8 mouse cellular contexts compared by ENCODE assay signal in genomic region chr19:5459896-5460295, GRCm38 (mm10). TPM values are rescaled to one million over a fixed set of nuclear protein-coding genes. Genes with fewer than 3 reads are reported as not detected.
DNase-seq lines count a peak whose midpoint lies in the region; ATAC-seq and TF ChIP-seq lines count a peak whose summit lies in the region.

No protein-coding gene starts in this region.

- DNase-seq in 3T3-L1 (ENCODE audit: low read depth, low spot score) = peak; percentile 43
- DNase-seq in liver, embryonic 14.5 days (ENCODE audit: low read depth in 3 of 3, low spot score in 3 of 3) = no peak
- no peak for DNase-seq in ovary, postnatal 10 days (ENCODE audit: low spot score)
- no peak for DNase-seq in spleen, adult 18-20 months

- 24% methylated on average over 3 of the region's 3 CpGs for WGBS in forebrain, embryonic 13.5 days
- WGBS in liver, embryonic 14.5 days (ENCODE audit: insufficient replicate concordance) = 24% methylated on average over 3 of the region's 3 CpGs

- H3K9ac ChIP-seq in forebrain, embryonic 13.5 days = peak overlapping the region; percentile 84
- H3K9ac ChIP-seq in liver, embryonic 14.5 days (replicated peaks) = peak overlapping the region; percentile 77

- peaks cover 66% of the 10 kb centered on the region for H3K4me1 ChIP-seq in erythroblast, embryonic 14.5 days (ENCODE audit: control insufficient read depth)
- peaks cover 54% of the 10 kb centered on the region for H3K4me1 ChIP-seq in forebrain, embryonic 13.5 days
- peaks cover 19 to 22% of the 10 kb centered on the region in 2 experiments for H3K4me1 ChIP-seq in liver, embryonic 14.5 days (replicated peaks; ENCODE audit: control insufficient read depth in 2 of 2, insufficient read depth in 2 of 2, low read length in 1 of 2)

- H3K4me2 ChIP-seq in forebrain, embryonic 13.5 days = peak overlapping the region; percentile 97
- H3K4me2 ChIP-seq in liver, embryonic 14.5 days (ENCODE audit: low read depth) = peak overlapping the region; percentile 90

- H3K27me3 ChIP-seq in erythroblast, embryonic 14.5 days (ENCODE audit: control insufficient read depth) = peaks cover 10% of the 10 kb centered on the region
- peaks cover 4% of the 10 kb centered on the region; the same call in 1 of the 2 replicates for H3K27me3 ChIP-seq in forebrain, embryonic 13.5 days
- no peaks in the 10 kb centered on the region for H3K27me3 ChIP-seq in liver, embryonic 14.5 days (ENCODE audit: control insufficient read depth, insufficient read depth, low read length)

- no peak for TF ChIP-seq CTCF in liver, embryonic 14.5 days (IDR thresholded peaks at IDR 0.05; ENCODE audit: low read depth)

- H3K27ac ChIP-seq in forebrain, embryonic 13.5 days = peak overlapping the region; percentile 68
- H3K27ac ChIP-seq in liver, embryonic 14.5 days = no peak overlapping the region

- H3K4me3 ChIP-seq in erythroblast, embryonic 14.5 days (replicated peaks) = peak overlapping the region; percentile 83
- peak overlapping the region; percentile 80 for H3K4me3 ChIP-seq in forebrain, embryonic 13.5 days
- peak overlapping the region in 1 of 2 experiments; percentile 77; a peak in 3 of 4 replicates for H3K4me3 ChIP-seq in liver, embryonic 14.5 days (ENCODE audit: insufficient read depth in 1 of 2, low read depth in 2 of 2, low read length in 2 of 2)

- ATAC-seq in erythroblast, adult 5-6 weeks (replicated peaks; ENCODE audit: low FRiP score, poor library complexity, severe bottlenecking) = no peak
- no peak for ATAC-seq in forebrain, embryonic 13.5 days
- no peak for ATAC-seq in liver, embryonic 14.5 days (ENCODE audit: insufficient read depth)
- no peak for ATAC-seq in erythroid progenitor cell, adult 5-6 weeks (replicated peaks; ENCODE audit: low FRiP score, poor library complexity, severe bottlenecking)

- H3K9me3 ChIP-seq in erythroblast, embryonic 14.5 days (ENCODE audit: control insufficient read depth, low read length) = no peaks in the 10 kb centered on the region
- H3K9me3 ChIP-seq in forebrain, embryonic 13.5 days (replicated peaks) = no peaks in the 10 kb centered on the region
- no peaks in the 10 kb centered on the region for H3K9me3 ChIP-seq in liver, embryonic 14.5 days (ENCODE audit: control insufficient read depth, low read length)

- H3K36me3 ChIP-seq in erythroblast, embryonic 14.5 days (ENCODE audit: control insufficient read depth) = peaks cover 28% of the 10 kb centered on the region
- peaks cover 27% of the 10 kb centered on the region for H3K36me3 ChIP-seq in forebrain, embryonic 13.5 days (ENCODE audit: poor library complexity, severe bottlenecking)
- H3K36me3 ChIP-seq in liver, embryonic 14.5 days (replicated peaks; ENCODE audit: control insufficient read depth, insufficient read depth, low read depth) = no peaks in the 10 kb centered on the region; the same call in 1 of the 2 replicates

- TF ChIP-seq EP300 in liver, embryonic 14.5 days (IDR thresholded peaks at IDR 0.05; ENCODE audit: low read depth) = no peak

RNA-seq across cellular contexts. Expression of gene Fibp, which starts 0.5 kb away (rescaled TPM):
- 2.4 and 11.7 TPM in 2 replicates for polyA plus RNA-seq in erythroblast, embryonic 14.5 days (2012)
- 13.2 and 15.2 TPM in 2 replicates for total RNA-seq in erythroblast, adult 5-6 weeks (2015; ENCODE audit: low replicate concordance)
- total RNA-seq in erythroblast, adult 5-6 weeks (2017; ENCODE audit: low replicate concordance) = 17.6 and 19.0 TPM in 2 replicates
- 153 and 155 TPM in 2 replicates for polyA plus RNA-seq in forebrain, embryonic 13.5 days (2015; fragmentation: Nextera tagmentation; extraction: Ambion mirVana)
- polyA plus RNA-seq in liver, embryonic 14.5 days (2012; rRNA removed) = 19.1 and 22.9 TPM in 2 replicates
- 20.8 and 30.6 TPM in 2 replicates for polyA plus RNA-seq in liver, embryonic 14.5 days (2014; fragmentation: Nextera tagmentation; extraction: Ambion mirVana)
- 11.5 and 21.8 TPM in 2 replicates for total RNA-seq in erythroid progenitor cell, adult 5-6 weeks (2015; ENCODE audit: low replicate concordance)
- total RNA-seq in erythroid progenitor cell, adult 5-6 weeks (2017; ENCODE audit: low replicate concordance) = 29.0 and 32.5 TPM in 2 replicates

RNA-seq across cellular contexts. Expression of gene Ccdc85b, which starts 2.2 kb away (rescaled TPM):
- 0.54 and 0.57 TPM in 2 replicates for polyA plus RNA-seq in erythroblast, embryonic 14.5 days (2012)
- 0.38 TPM in 1 of 2 replicates, not detected in the other for total RNA-seq in erythroblast, adult 5-6 weeks (2015; ENCODE audit: low replicate concordance)
- 0.14 and 0.17 TPM in 2 replicates for total RNA-seq in erythroblast, adult 5-6 weeks (2017; ENCODE audit: low replicate concordance)
- 6.5 and 7.1 TPM in 2 replicates for polyA plus RNA-seq in forebrain, embryonic 13.5 days (2015; fragmentation: Nextera tagmentation; extraction: Ambion mirVana)
- polyA plus RNA-seq in liver, embryonic 14.5 days (2012; rRNA removed) = 1.00 and 1.4 TPM in 2 replicates
- 1.0 and 1.2 TPM in 2 replicates for polyA plus RNA-seq in liver, embryonic 14.5 days (2014; fragmentation: Nextera tagmentation; extraction: Ambion mirVana)
- total RNA-seq in erythroid progenitor cell, adult 5-6 weeks (2015; ENCODE audit: low replicate concordance) = not detected in 2 replicates
- 1.2 TPM in 1 of 2 replicates, not detected in the other for total RNA-seq in erythroid progenitor cell, adult 5-6 weeks (2017; ENCODE audit: low replicate concordance)

RNA-seq across cellular contexts. Expression of gene Ctsw, which starts 8.4 kb away (rescaled TPM):
- polyA plus RNA-seq in erythroblast, embryonic 14.5 days (2012) = not detected in 2 replicates
- total RNA-seq in erythroblast, adult 5-6 weeks (2015; ENCODE audit: low replicate concordance) = not detected in 2 replicates
- not detected in 2 replicates for total RNA-seq in erythroblast, adult 5-6 weeks (2017; ENCODE audit: low replicate concordance)
- polyA plus RNA-seq in forebrain, embryonic 13.5 days (2015; fragmentation: Nextera tagmentation; extraction: Ambion mirVana) = 4.4 and 5.4 TPM in 2 replicates
- polyA plus RNA-seq in liver, embryonic 14.5 days (2012; rRNA removed) = 0.27 and 0.37 TPM in 2 replicates
- 0.21 and 0.25 TPM in 2 replicates for polyA plus RNA-seq in liver, embryonic 14.5 days (2014; fragmentation: Nextera tagmentation; extraction: Ambion mirVana)
- total RNA-seq in erythroid progenitor cell, adult 5-6 weeks (2015; ENCODE audit: low replicate concordance) = 6.3 TPM in 1 of 2 replicates, not detected in the other
- total RNA-seq in erythroid progenitor cell, adult 5-6 weeks (2017; ENCODE audit: low replicate concordance) = not detected in 2 replicates

RNA-seq across cellular contexts. Expression of gene Fosl1, which starts 12.5 kb away (rescaled TPM):
- polyA plus RNA-seq in erythroblast, embryonic 14.5 days (2012) = 0.12 and 0.18 TPM in 2 replicates
- total RNA-seq in erythroblast, adult 5-6 weeks (2015; ENCODE audit: low replicate concordance) = 0.42 TPM in 1 of 2 replicates, not detected in the other
- total RNA-seq in erythroblast, adult 5-6 weeks (2017; ENCODE audit: low replicate concordance) = not detected in 2 replicates
- not detected in 2 replicates for polyA plus RNA-seq in forebrain, embryonic 13.5 days (2015; fragmentation: Nextera tagmentation; extraction: Ambion mirVana)
- polyA plus RNA-seq in liver, embryonic 14.5 days (2012; rRNA removed) = 0.02 TPM in 1 of 2 replicates, not detected in the other
- not detected in 2 replicates for polyA plus RNA-seq in liver, embryonic 14.5 days (2014; fragmentation: Nextera tagmentation; extraction: Ambion mirVana)
- not detected in 2 replicates for total RNA-seq in erythroid progenitor cell, adult 5-6 weeks (2015; ENCODE audit: low replicate concordance)
- not detected in 2 replicates for total RNA-seq in erythroid progenitor cell, adult 5-6 weeks (2017; ENCODE audit: low replicate concordance)

RNA-seq across cellular contexts. Expression of gene Efemp2, which starts 13.9 kb away (rescaled TPM):
- polyA plus RNA-seq in erythroblast, embryonic 14.5 days (2012) = 0.03 and 0.04 TPM in 2 replicates
- not detected in 2 replicates for total RNA-seq in erythroblast, adult 5-6 weeks (2015; ENCODE audit: low replicate concordance)
- 3.4 TPM in 1 of 2 replicates, not detected in the other for total RNA-seq in erythroblast, adult 5-6 weeks (2017; ENCODE audit: low replicate concordance)
- polyA plus RNA-seq in forebrain, embryonic 13.5 days (2015; fragmentation: Nextera tagmentation; extraction: Ambion mirVana) = 30.7 and 31.1 TPM in 2 replicates
- 11.4 and 17.5 TPM in 2 replicates for polyA plus RNA-seq in liver, embryonic 14.5 days (2012; rRNA removed)
- polyA plus RNA-seq in liver, embryonic 14.5 days (2014; fragmentation: Nextera tagmentation; extraction: Ambion mirVana) = 11.4 and 11.6 TPM in 2 replicates
- 5.0 TPM in 1 of 2 replicates, not detected in the other for total RNA-seq in erythroid progenitor cell, adult 5-6 weeks (2015; ENCODE audit: low replicate concordance)
- total RNA-seq in erythroid progenitor cell, adult 5-6 weeks (2017; ENCODE audit: low replicate concordance) = not detected in 2 replicates
